Mouse (Mus musculus): ENCODE measurements around the gene Ddr2. TPM values are rescaled to one million over a fixed set of nuclear protein-coding genes. Genes with fewer than 3 reads are reported as not detected.

Gene Ddr2
- polyA plus RNA-seq, 1 experiment from 2014 or later = 38.6 TPM

- H3K27me3 ChIP-seq (replicated peaks) = no peaks in the 10 kb centered on the region
- H3K9me3 ChIP-seq = no peaks in the 10 kb centered on the region
- ATAC-seq = no peak
- H3K27ac ChIP-seq = no peak overlapping the region
- 91% methylated on average over 1 of the region's 1 CpGs for whole genome bisulfite sequencing
- H3K4me2 ChIP-seq (replicated peaks) = no peak overlapping the region
- H3K9ac ChIP-seq = no peak overlapping the region
- H3K4me1 ChIP-seq (replicated peaks) = no peaks in the 10 kb centered on the region
- H3K4me3 ChIP-seq (replicated peaks) = no peak overlapping the region
- H3K36me3 ChIP-seq = no peaks in the 10 kb centered on the region
These were observed 29.7 kb downstream of the Ddr2 start for GRCm38 (mm10) chr1:170080907-170081306.

DNA sequence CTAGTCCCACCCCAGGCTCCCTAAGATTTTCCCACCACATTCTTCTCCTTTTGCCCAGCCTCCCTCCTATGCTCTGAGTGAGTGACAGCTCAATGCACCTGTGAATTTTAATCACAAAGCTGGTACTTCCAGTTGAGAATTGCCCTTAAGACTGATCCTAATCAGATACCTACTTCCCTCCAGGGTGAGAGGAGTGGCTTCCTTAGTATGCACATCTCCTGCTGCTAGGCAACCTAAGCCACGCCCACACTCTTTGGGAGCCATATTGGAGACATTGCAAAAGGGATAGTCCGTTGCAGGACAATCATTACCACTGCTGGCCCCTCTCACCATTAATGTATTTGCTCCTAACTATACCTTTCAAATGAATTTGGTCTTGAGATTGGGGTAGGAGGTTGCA is 31.1 kb downstream of the Ddr2 start:
- no peak for ATAC-seq

DNA sequence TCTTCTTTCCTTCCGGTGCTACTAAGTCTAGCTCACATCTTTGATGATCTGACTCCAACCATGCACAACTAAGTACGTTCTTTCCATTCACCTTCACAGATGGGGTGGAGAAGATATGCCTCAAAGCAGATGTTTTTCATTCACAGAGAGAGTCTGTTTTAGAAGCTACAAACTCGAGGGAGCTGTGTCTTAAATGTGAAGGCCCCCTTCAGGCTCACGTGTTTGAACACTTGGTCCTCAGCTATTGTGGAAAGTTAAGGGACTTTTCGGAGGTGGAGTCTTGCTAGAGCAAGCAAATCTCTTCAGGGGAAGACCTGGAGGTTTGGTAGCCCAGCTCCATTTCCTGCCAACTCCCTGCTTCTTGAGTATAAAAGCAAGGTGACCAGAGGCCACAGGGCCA is 34.2 kb downstream of the Ddr2 start:
- no peaks in the 10 kb centered on the region for H3K4me1 ChIP-seq (replicated peaks)
- H3K9me3 ChIP-seq = no peaks in the 10 kb centered on the region
- H3K27ac ChIP-seq = no peak overlapping the region
- no peaks in the 10 kb centered on the region for H3K27me3 ChIP-seq (replicated peaks)
- H3K36me3 ChIP-seq = no peaks in the 10 kb centered on the region
- H3K9ac ChIP-seq = no peak overlapping the region
- ATAC-seq = no peak
- H3K4me3 ChIP-seq (replicated peaks) = no peak overlapping the region
- 86% methylated on average over 5 of the region's 5 CpGs for WGBS
- no peak overlapping the region for H3K4me2 ChIP-seq (replicated peaks)

More for the DNA sequence above, 31.1 kb downstream of the Ddr2 start:
- Histone ChIP-seq H3K27ac (no peak overlapping the region), H3K36me3 (no peaks in the 10 kb centered on the region), H3K4me2 (replicated peaks) (no peak overlapping the region), H3K9me3 (no peaks in the 10 kb centered on the region), H3K4me3 (replicated peaks) (no peak overlapping the region), H3K27me3 (replicated peaks) (no peaks in the 10 kb centered on the region), H3K4me1 (replicated peaks) (no peaks in the 10 kb centered on the region), H3K9ac (no peak overlapping the region)
- 71% methylated on average over 2 of the region's 2 CpGs for WGBS

DNA sequence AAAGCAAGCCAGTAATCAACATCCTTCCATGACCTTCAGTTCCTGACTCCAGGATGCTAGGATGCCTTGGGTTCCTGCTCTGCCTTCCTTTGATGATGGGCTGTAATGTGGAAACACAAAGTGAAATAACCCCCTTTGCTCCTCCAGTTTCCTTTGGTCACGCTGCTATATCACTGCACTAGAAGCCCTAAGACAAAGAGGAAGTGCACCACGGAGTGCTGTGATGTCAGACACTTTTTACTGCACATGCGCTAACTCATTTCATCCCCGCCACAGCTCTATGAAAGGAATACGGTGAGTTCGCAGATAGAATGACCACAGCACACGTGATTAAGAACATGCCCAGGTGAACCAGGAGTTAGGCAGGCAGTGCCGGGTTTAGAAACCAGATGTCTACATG is 36.8 kb downstream of the Ddr2 start:
- Histone ChIP-seq H3K4me3 (replicated peaks) (no peak overlapping the region), H3K27ac (no peak overlapping the region), H3K36me3 (no peaks in the 10 kb centered on the region), H3K4me2 (replicated peaks) (no peak overlapping the region), H3K9me3 (no peaks in the 10 kb centered on the region), H3K27me3 (replicated peaks) (no peaks in the 10 kb centered on the region), H3K4me1 (replicated peaks) (no peaks in the 10 kb centered on the region), H3K9ac (no peak overlapping the region)
- ATAC-seq = no peak
- WGBS = 83% methylated on average over 8 of the region's 8 CpGs

GRCm38 (mm10) chr1:170069143-170069542 is 41.4 kb downstream of the Ddr2 start:
- Histone ChIP-seq H3K27me3 (replicated peaks) (no peaks in the 10 kb centered on the region), H3K4me1 (replicated peaks) (0 out of 2 replicates have a peak, but pooled peaks cover 4% of the 10 kb centered on the region), H3K9ac (no peak overlapping the region), H3K4me2 (replicated peaks) (no peak overlapping the region), H3K4me3 (replicated peaks) (no peak overlapping the region), H3K9me3 (no peaks in the 10 kb centered on the region), H3K36me3 (no peaks in the 10 kb centered on the region), H3K27ac (no peak overlapping the region)
- WGBS = 83% methylated on average over 5 of the region's 5 CpGs
- no peak for ATAC-seq

- Histone ChIP-seq H3K9me3 (no peaks in the 10 kb centered on the region), H3K4me2 (replicated peaks) (no peak overlapping the region), H3K4me3 (replicated peaks) (no peak overlapping the region), H3K4me1 (replicated peaks) (peaks cover 10% of the 10 kb centered on the region; the same call in 1 of the 2 replicates), H3K27me3 (replicated peaks) (no peaks in the 10 kb centered on the region), H3K9ac (no peak overlapping the region), H3K36me3 (no peaks in the 10 kb centered on the region), H3K27ac (no peak overlapping the region)
- ATAC-seq = no peak
- WGBS = 50% methylated on average over 2 of the region's 2 CpGs
These were observed 44.6 kb downstream of the Ddr2 start for GRCm38 (mm10) chr1:170065931-170066330.

DNA sequence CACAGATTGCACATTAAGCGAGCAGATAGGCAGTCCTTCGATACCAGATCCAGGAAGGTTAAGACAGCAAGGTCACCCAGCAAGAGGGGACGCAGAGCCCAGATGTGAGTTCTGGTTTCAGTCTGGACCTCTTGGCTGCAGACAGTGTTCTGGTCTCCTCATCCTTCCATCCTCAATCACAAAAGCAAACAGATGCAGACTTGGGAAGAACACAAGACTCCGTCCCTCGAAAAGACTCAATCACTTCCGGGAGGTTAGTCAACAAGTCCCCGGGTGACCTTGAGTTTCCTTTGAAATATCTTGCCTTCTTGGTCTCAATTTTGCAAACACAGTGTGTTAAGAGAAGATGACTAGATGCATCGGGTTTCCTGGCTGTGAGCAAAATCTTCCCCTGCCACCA is 45.6 kb downstream of the Ddr2 start:
- no peak overlapping the region for H3K4me2 ChIP-seq (replicated peaks)
- 73% methylated on average over 8 of the region's 8 CpGs for WGBS
- ATAC-seq = no peak
- H3K4me3 ChIP-seq (replicated peaks) = no peak overlapping the region
- H3K27me3 ChIP-seq (replicated peaks) = no peaks in the 10 kb centered on the region
- H3K27ac ChIP-seq = no peak overlapping the region
- no peaks in the 10 kb centered on the region for H3K9me3 ChIP-seq
- peaks cover 10% of the 10 kb centered on the region; the same call in 1 of the 2 replicates for H3K4me1 ChIP-seq (replicated peaks)
- no peak overlapping the region for H3K9ac ChIP-seq
- no peaks in the 10 kb centered on the region for H3K36me3 ChIP-seq

GRCm38 (mm10) chr1:170064083-170064494 is 46.5 kb downstream of the Ddr2 start:
- Histone ChIP-seq H3K27ac (no peak overlapping the region; the same call in 1 of the 2 replicates), H3K4me1 (replicated peaks) (peaks cover 10% of the 10 kb centered on the region; the same call in 1 of the 2 replicates), H3K27me3 (replicated peaks) (no peaks in the 10 kb centered on the region), H3K4me3 (replicated peaks) (no peak overlapping the region), H3K36me3 (no peaks in the 10 kb centered on the region), H3K4me2 (replicated peaks) (no peak overlapping the region), H3K9ac (no peak overlapping the region), H3K9me3 (no peaks in the 10 kb centered on the region)
- peak; percentile 83 for ATAC-seq
- WGBS = 28% methylated on average over 9 of the region's 9 CpGs

DNA sequence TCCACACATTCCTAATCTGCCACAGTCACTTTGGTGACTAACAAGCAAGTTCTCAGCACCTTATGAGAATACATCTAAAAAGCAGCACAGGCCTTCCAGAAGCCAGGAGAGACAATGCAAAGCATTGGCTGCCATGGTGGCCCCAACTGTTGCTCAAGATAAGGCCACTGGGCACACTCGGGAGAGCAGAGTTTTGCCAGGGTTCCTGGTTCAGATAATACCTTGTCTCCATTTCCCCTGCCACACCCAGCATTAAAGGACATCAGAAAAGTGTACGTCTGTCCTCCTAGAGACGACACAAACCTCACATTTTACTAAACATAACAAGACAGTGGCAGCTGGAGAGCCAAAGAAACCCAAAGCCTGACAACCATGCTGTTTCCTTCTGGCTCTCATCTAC is 50.3 kb downstream of the Ddr2 start:
- Histone ChIP-seq H3K36me3 (no peaks in the 10 kb centered on the region), H3K9me3 (no peaks in the 10 kb centered on the region), H3K27ac (no peak overlapping the region), H3K4me2 (replicated peaks) (no peak overlapping the region), H3K9ac (no peak overlapping the region), H3K4me3 (replicated peaks) (no peak overlapping the region), H3K4me1 (replicated peaks) (peaks cover 19% of the 10 kb centered on the region), H3K27me3 (replicated peaks) (no peaks in the 10 kb centered on the region)
- no peak for ATAC-seq
- 58% methylated on average over 3 of the region's 3 CpGs for WGBS

GRCm38 (mm10) chr1:170059347-170059746 is 51.2 kb downstream of the Ddr2 start:
- Histone ChIP-seq H3K9ac (no peak overlapping the region), H3K4me1 (replicated peaks) (peaks cover 17% of the 10 kb centered on the region), H3K4me2 (replicated peaks) (no peak overlapping the region), H3K4me3 (replicated peaks) (no peak overlapping the region), H3K27me3 (replicated peaks) (no peaks in the 10 kb centered on the region), H3K36me3 (no peaks in the 10 kb centered on the region), H3K9me3 (no peaks in the 10 kb centered on the region), H3K27ac (no peak overlapping the region)
- WGBS = 94% methylated on average over 9 of the region's 9 CpGs
- ATAC-seq = no peak

DNA sequence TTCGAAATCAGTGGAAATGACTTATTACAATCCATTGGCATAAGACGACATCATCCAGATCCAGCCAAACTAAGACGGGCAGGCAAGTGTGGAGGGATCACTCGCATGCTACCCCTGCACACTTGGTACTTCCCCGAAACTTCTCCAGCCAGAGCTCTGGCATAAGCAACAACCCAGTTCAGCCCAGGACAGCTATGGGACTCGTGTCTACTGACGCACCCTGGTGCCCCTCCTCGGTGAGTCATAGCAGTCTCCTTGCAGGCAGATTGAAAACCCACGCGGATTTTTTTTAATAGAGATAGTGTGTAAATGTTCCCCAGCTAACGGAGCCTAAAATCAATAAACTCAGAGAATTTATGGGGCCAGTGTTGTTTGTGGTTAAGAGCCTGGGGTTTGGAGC is 52.5 kb downstream of the Ddr2 start:
- WGBS = 65% methylated on average over 11 of the region's 11 CpGs

DNA sequence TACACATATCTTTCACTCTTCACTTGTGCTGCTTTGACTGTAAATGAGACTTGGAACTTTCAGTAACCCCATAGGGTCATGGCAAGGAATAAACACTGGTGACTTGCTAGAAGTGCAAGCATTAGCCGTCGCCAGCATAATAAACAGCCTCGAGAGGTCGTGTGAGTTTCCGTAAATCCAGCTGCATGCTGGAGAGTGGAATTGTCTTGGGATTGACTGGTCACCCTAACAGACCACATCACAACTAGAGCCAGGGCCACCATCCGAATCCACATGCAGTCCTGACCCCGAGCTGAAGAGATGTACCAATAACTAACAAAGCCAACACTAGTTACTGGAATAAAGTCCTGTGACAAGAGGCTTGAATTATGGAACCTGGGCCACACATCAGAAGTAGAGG is 53.0 kb downstream of the Ddr2 start:
- Histone ChIP-seq H3K4me2 (replicated peaks) (no peak overlapping the region), H3K4me1 (replicated peaks) (peaks cover 9% of the 10 kb centered on the region; the same call in 1 of the 2 replicates), H3K27ac (no peak overlapping the region), H3K9ac (no peak overlapping the region), H3K36me3 (no peaks in the 10 kb centered on the region), H3K4me3 (replicated peaks) (no peak overlapping the region), H3K9me3 (no peaks in the 10 kb centered on the region), H3K27me3 (replicated peaks) (no peaks in the 10 kb centered on the region)
- no peak for ATAC-seq
- WGBS = 54% methylated on average over 7 of the region's 7 CpGs

More for the DNA sequence above, 52.5 kb downstream of the Ddr2 start:
- no peak overlapping the region for H3K9ac ChIP-seq
- no peaks in the 10 kb centered on the region for H3K9me3 ChIP-seq
- H3K36me3 ChIP-seq = no peaks in the 10 kb centered on the region
- H3K4me3 ChIP-seq (replicated peaks) = no peak overlapping the region
- no peaks in the 10 kb centered on the region for H3K27me3 ChIP-seq (replicated peaks)
- no peak overlapping the region for H3K4me2 ChIP-seq (replicated peaks)
- H3K4me1 ChIP-seq (replicated peaks) = peaks cover 9% of the 10 kb centered on the region; the same call in 1 of the 2 replicates
- ATAC-seq = no peak
- H3K27ac ChIP-seq = no peak overlapping the region

GRCm38 (mm10) chr1:170056921-170057320 is 53.6 kb downstream of the Ddr2 start:
- WGBS = 76% methylated on average over 3 of the region's 3 CpGs
- H3K9me3 ChIP-seq = no peaks in the 10 kb centered on the region
- H3K27ac ChIP-seq = no peak overlapping the region
- ATAC-seq = no peak
- H3K4me3 ChIP-seq (replicated peaks) = no peak overlapping the region
- H3K4me1 ChIP-seq (replicated peaks) = peaks cover 9% of the 10 kb centered on the region; the same call in 1 of the 2 replicates
- H3K36me3 ChIP-seq = no peaks in the 10 kb centered on the region
- H3K9ac ChIP-seq = no peak overlapping the region
- H3K4me2 ChIP-seq (replicated peaks) = no peak overlapping the region
- no peaks in the 10 kb centered on the region for H3K27me3 ChIP-seq (replicated peaks)
